Mouse (Mus musculus): ENCODE measurements around the gene Sf3a1. TPM values are rescaled to one million over a fixed set of nuclear protein-coding genes. Genes with fewer than 3 reads are reported as not detected.

Gene Sf3a1
- polyA plus RNA-seq, 1 experiment from 2014 or later = 71.4 TPM

- 75% methylated on average over 2 of the region's 2 CpGs for WGBS
- ATAC-seq (ENCODE audit: insufficient number of reproducible peaks, insufficient read depth, low FRiP score, low TSS enrichment, low read depth) = no peak
- H3K9ac ChIP-seq (replicated peaks) = no peak overlapping the region
- no peaks in the 10 kb centered on the region for H3K27me3 ChIP-seq
- no peak overlapping the region for H3K4me3 ChIP-seq (replicated peaks)
- no peaks in the 10 kb centered on the region; the same call in 1 of the 2 replicates for H3K4me1 ChIP-seq (replicated peaks)
- no peak overlapping the region for H3K4me2 ChIP-seq
- no peaks in the 10 kb centered on the region for H3K9me3 ChIP-seq
- no peak overlapping the region for H3K27ac ChIP-seq
- no peaks in the 10 kb centered on the region for H3K36me3 ChIP-seq
Observed at GRCm38 (mm10) chr11:4231435-4231834, 71.3 kb downstream of the Sf3a1 start.

Small RNA genes lying within 50 kb of the gene (microRNA-seq; reads per million reads assigned to microRNA genes)
- 6.7 reads per million, percentile 20 among the genes with 10 or more reads in this experiment for gene Mir3060

Other genes with a start within 250 kb of the Sf3a1 start
- gene Slc35e4, start 245.7 kb upstream of the Sf3a1 start, polyA plus RNA-seq (2016; fragmentation: Nextera tagmentation; extraction: Ambion mirVana) = 3.0 and 3.7 TPM in 2 replicates
- gene Tcn2, start 228.2 kb upstream of the Sf3a1 start, polyA plus RNA-seq (2016; fragmentation: Nextera tagmentation; extraction: Ambion mirVana) = 27.4 and 29.9 TPM in 2 replicates
- gene Pes1, start 196.4 kb upstream of the Sf3a1 start, polyA plus RNA-seq (2016; fragmentation: Nextera tagmentation; extraction: Ambion mirVana) = 85.6 and 85.7 TPM in 2 replicates
- not detected in 2 replicates for gene 4930556J24Rik, start 183.6 kb upstream of the Sf3a1 start, polyA plus RNA-seq (2016; fragmentation: Nextera tagmentation; extraction: Ambion mirVana)
- gene Gal3st1, start 176.7 kb upstream of the Sf3a1 start, polyA plus RNA-seq (2016; fragmentation: Nextera tagmentation; extraction: Ambion mirVana) = 4.4 and 5.4 TPM in 2 replicates
- gene Sec14l4, start 128.9 kb upstream of the Sf3a1 start, polyA plus RNA-seq (2016; fragmentation: Nextera tagmentation; extraction: Ambion mirVana) = not detected in 2 replicates
- gene Sec14l3, start 95.5 kb upstream of the Sf3a1 start, polyA plus RNA-seq (2016; fragmentation: Nextera tagmentation; extraction: Ambion mirVana) = not detected in 2 replicates
- gene Mtfp1, start 64.9 kb upstream of the Sf3a1 start, polyA plus RNA-seq (2016; fragmentation: Nextera tagmentation; extraction: Ambion mirVana) = 8.7 TPM in 2 replicates
- 3.2 and 3.3 TPM in 2 replicates for gene Sec14l2, start 36.9 kb upstream of the Sf3a1 start, polyA plus RNA-seq (2016; fragmentation: Nextera tagmentation; extraction: Ambion mirVana)
- 36.6 and 39.5 TPM in 2 replicates for gene Rnf215, start 25.1 kb upstream of the Sf3a1 start, polyA plus RNA-seq (2016; fragmentation: Nextera tagmentation; extraction: Ambion mirVana)
- gene Ccdc157, start 57 bp upstream of the Sf3a1 start, polyA plus RNA-seq (2016; fragmentation: Nextera tagmentation; extraction: Ambion mirVana) = 9.4 and 10.1 TPM in 2 replicates
- 36.5 and 36.8 TPM in 2 replicates for gene Tbc1d10a, start 26.4 kb downstream of the Sf3a1 start, polyA plus RNA-seq (2016; fragmentation: Nextera tagmentation; extraction: Ambion mirVana)
- 2.3 and 2.7 TPM in 2 replicates for gene Castor1, start 57.9 kb downstream of the Sf3a1 start, polyA plus RNA-seq (2016; fragmentation: Nextera tagmentation; extraction: Ambion mirVana)
- gene Osm, start 76.1 kb downstream of the Sf3a1 start, polyA plus RNA-seq (2016; fragmentation: Nextera tagmentation; extraction: Ambion mirVana) = not detected in 2 replicates
- 0.05 and 0.06 TPM in 2 replicates for gene Lif, start 97.2 kb downstream of the Sf3a1 start, polyA plus RNA-seq (2016; fragmentation: Nextera tagmentation; extraction: Ambion mirVana)